Mouse (Mus musculus): ENCODE measurements around the gene Col4a2.
A peak's percentile ranks its signal among the peaks of the same experiment; 100 is the strongest.

The Col4a2 gene

DNA sequence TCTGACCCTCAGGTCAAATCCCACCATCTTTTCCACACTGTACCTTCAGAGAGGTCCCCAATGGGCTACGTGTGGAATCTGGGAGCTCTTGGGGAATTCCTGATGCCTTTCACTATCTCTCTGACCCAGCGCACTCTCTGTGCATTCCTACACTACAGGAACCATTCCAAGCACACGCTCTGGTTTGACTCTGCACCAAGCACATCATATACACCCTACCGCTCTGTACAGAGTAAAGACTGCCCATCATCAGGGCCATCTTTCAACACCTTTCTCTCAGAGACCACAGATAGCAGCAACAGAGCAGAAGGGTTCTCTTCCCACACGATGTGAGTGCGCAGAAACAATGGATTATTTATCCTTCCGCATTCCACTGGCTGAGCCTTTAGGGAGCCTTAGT is 38.2 kb upstream of the Col4a2 start:
- Histone ChIP-seq H3K4me3 (replicated peaks; ENCODE audit: low read length) (no peak overlapping the region), H3K9me3 (ENCODE audit: low read length) (no peaks in the 10 kb centered on the region), H3K4me1 (replicated peaks; ENCODE audit: low read depth, low read length) (peaks cover 17% of the 10 kb centered on the region), H3K27me3 (ENCODE audit: insufficient read depth, low read length) (peaks cover 70% of the 10 kb centered on the region), H3K36me3 (ENCODE audit: insufficient read depth, low read length) (no peaks in the 10 kb centered on the region)
- TF ChIP-seq CTCF (conservative IDR thresholded peaks at IDR 0.05; ENCODE audit: low read length) (no peak), POU5F1 (IDR thresholded peaks at IDR 0.05; ENCODE audit: borderline replicate concordance, low read length) (no peak)

DNA sequence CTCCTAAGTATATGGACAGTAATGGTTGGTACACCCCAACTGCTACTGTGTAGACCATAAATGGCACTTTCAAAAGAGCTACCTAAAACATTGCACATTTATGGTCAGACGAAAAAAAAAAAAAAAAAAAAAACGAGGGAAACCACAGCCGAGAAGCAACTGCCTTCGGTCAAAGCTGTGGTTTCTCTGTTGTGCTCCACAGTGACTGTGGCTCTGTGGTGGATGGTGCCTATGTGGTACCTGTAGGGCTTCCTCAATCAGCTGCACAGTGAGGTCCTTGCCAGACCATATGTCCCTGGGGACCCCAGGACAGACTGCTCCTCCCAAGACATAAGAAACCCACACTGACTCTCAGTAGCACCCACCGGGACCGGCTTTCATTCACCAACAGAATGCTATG is 36.3 kb upstream of the Col4a2 start:
- TF ChIP-seq POU5F1 (IDR thresholded peaks at IDR 0.05; ENCODE audit: borderline replicate concordance, low read length) (no peak), NANOG (IDR thresholded peaks at IDR 0.05; ENCODE audit: borderline replicate concordance, low read length) (no peak), CTCF (conservative IDR thresholded peaks at IDR 0.05; ENCODE audit: low read length) (no peak)
- Histone ChIP-seq H3K36me3 (ENCODE audit: insufficient read depth, low read length) (no peaks in the 10 kb centered on the region), H3K4me3 (replicated peaks; ENCODE audit: low read length) (no peak overlapping the region), H3K27me3 (ENCODE audit: insufficient read depth, low read length) (peaks cover 79% of the 10 kb centered on the region), H3K9me3 (ENCODE audit: low read length) (no peaks in the 10 kb centered on the region), H3K4me1 (replicated peaks; ENCODE audit: low read depth, low read length) (peaks cover 24% of the 10 kb centered on the region)

DNA sequence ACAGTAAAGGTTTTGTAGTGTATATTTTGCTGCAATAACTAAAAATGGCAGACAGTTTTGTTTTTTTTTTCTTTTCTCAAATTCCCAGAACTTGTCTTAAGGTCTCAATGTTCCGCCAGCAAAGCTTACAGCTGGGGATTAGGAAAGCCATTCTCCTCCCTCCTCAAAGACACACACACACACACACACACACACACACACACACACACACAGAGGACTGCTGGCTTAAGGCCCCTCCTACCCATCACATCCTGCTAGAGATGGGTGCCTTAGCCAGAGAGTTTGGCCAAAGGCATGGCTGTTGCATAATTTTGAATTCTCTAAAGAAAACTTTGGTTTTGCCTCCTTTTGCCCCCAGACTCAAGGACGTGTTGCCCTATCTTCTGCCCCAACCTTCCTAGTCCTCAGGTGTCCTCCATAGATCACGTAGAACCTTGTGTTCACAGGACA is 35.0 kb upstream of the Col4a2 start:
- no peak overlapping the region for H3K4me3 ChIP-seq (replicated peaks; ENCODE audit: low read length)
- no peaks in the 10 kb centered on the region for H3K9me3 ChIP-seq (ENCODE audit: low read length)
- H3K4me1 ChIP-seq (replicated peaks; ENCODE audit: low read depth, low read length): peaks cover 24% of the 10 kb centered on the region
- H3K27me3 ChIP-seq (ENCODE audit: insufficient read depth, low read length): peaks cover 83% of the 10 kb centered on the region
- no peaks in the 10 kb centered on the region for H3K36me3 ChIP-seq (ENCODE audit: insufficient read depth, low read length)
- TF ChIP-seq NANOG (IDR thresholded peaks at IDR 0.05; ENCODE audit: borderline replicate concordance, low read length) (no peak), POU5F1 (IDR thresholded peaks at IDR 0.05; ENCODE audit: borderline replicate concordance, low read length) (no peak), CTCF (conservative IDR thresholded peaks at IDR 0.05; ENCODE audit: low read length) (no peak)

DNA sequence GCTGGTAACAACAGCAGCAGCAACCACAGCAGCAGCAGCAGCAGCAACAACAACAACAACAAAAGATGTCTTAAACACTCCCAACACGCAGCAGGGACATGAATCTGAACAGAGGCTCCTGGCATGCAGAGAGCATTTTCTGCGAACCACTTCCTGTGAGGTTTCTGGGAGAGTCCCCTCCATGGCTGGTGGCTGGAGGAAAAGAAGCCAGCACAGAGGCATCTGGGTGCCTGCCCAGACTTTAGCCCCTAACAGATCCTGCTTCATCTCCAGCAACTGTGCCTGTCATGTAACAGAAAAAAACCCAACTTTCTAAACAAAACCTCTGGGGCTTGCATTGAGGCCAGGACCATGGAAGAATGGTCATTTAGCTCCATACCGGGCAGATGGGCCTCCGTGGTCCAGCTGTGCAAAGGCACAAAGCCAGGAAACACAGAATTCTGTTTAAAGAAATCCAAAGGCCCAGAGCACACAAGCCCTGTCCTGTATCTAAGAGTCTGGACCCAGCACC is 34.4 kb upstream of the Col4a2 start:
- Histone ChIP-seq H3K36me3 (ENCODE audit: insufficient read depth, low read length) (no peaks in the 10 kb centered on the region), H3K4me1 (replicated peaks; ENCODE audit: low read depth, low read length) (peaks cover 24% of the 10 kb centered on the region), H3K9me3 (ENCODE audit: low read length) (no peaks in the 10 kb centered on the region), H3K4me3 (replicated peaks; ENCODE audit: low read length) (no peak overlapping the region), H3K27me3 (ENCODE audit: insufficient read depth, low read length) (peaks cover 87% of the 10 kb centered on the region)
- TF ChIP-seq POU5F1 (IDR thresholded peaks at IDR 0.05; ENCODE audit: borderline replicate concordance, low read length) (no peak), CTCF (conservative IDR thresholded peaks at IDR 0.05; ENCODE audit: low read length) (no peak), NANOG (IDR thresholded peaks at IDR 0.05; ENCODE audit: borderline replicate concordance, low read length) (no peak)

DNA sequence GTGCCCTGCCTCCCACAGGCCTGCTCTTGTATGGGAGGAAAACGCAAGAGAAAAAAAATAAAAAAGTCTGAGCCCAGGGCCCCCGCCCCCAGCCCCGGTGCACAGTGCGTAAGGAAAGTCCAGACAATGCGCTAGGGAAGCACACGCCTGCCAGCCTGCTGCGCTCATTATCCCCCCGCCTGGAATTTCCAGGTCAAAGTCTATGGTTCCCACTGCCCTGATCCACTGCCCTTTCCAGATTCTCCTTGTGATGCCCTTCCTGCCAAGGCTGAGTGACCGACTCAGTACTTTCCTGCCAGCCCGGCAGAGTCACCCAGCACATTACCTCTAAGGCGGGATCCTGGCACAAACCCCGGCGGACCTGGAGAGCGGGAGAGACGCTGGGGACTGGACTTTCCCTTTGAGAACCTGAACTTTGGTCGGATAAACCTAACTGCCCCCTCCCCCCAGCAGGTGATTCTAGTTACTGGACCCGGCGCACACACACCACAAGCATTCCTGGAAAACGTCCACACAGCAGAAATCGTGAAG is 33.2 kb upstream of the Col4a2 start:
- peaks cover 24% of the 10 kb centered on the region for H3K4me1 ChIP-seq (replicated peaks; ENCODE audit: low read depth, low read length)
- H3K4me3 ChIP-seq (replicated peaks; ENCODE audit: low read length): peak overlapping the region; percentile 60
- no peaks in the 10 kb centered on the region for H3K36me3 ChIP-seq (ENCODE audit: insufficient read depth, low read length)
- TF ChIP-seq NANOG (IDR thresholded peaks at IDR 0.05; ENCODE audit: borderline replicate concordance, low read length) (peak; percentile 42; the same call in 1 of the 2 replicates), POU5F1 (IDR thresholded peaks at IDR 0.05; ENCODE audit: borderline replicate concordance, low read length) (no peak), CTCF (conservative IDR thresholded peaks at IDR 0.05; ENCODE audit: low read length) (no peak)
- H3K27me3 ChIP-seq (ENCODE audit: insufficient read depth, low read length): peaks cover 87% of the 10 kb centered on the region
- no peaks in the 10 kb centered on the region for H3K9me3 ChIP-seq (ENCODE audit: low read length)

DNA sequence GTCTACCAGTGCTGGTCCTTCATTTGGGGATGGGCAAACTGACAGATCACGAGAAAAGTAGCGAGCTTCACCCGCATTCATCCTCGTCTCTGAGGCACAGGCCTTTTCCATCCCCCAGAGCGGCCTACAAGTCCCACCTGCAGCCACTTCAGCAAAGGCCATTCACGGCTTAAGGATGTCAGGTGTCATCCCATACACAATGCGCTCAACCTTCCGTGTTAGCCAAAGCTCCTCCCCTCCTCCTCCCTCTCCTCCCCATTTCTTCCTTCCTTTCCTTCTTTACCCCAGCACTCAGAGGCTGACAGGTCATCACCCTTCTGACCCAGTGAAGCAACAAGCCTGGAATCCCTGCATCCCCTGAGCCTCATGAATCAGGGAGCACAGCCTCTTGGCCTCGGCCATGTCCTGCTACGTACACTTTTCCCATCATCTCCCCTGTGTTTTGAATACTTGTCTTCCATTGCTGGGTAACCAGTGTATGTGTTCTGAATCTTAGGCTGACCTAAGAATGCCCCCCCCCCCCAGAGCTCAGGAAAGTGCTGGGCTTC is 31.8 kb upstream of the Col4a2 start:
- Histone ChIP-seq H3K4me3 (replicated peaks; ENCODE audit: low read length) (no peak overlapping the region), H3K9me3 (ENCODE audit: low read length) (no peaks in the 10 kb centered on the region), H3K4me1 (replicated peaks; ENCODE audit: low read depth, low read length) (peaks cover 24% of the 10 kb centered on the region), H3K27me3 (ENCODE audit: insufficient read depth, low read length) (peaks cover 74% of the 10 kb centered on the region), H3K36me3 (ENCODE audit: insufficient read depth, low read length) (no peaks in the 10 kb centered on the region)
- TF ChIP-seq NANOG (IDR thresholded peaks at IDR 0.05; ENCODE audit: borderline replicate concordance, low read length): no peak
- TF ChIP-seq POU5F1 (IDR thresholded peaks at IDR 0.05; ENCODE audit: borderline replicate concordance, low read length): no peak
- TF ChIP-seq CTCF (conservative IDR thresholded peaks at IDR 0.05; ENCODE audit: low read length): no peak

DNA sequence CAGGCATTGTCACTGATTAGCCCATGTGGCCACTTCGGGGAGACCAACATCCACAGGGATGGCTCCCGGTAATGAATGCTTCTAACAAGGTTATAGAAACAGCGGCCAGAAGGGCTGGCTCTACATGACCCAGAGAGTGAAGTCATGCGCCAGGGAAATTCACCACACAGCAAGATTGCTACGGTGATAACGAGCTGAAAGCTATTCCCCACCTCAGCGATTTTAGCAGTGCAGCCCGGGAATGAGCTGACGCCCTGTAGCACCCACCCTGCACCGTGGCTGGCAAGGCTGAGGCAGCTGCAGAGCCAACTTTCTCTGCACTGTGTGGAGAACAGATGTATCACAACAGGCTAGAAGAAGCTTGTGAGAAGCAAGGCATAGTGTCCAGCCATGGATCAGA is 30.5 kb upstream of the Col4a2 start:
- no peak overlapping the region for H3K4me3 ChIP-seq (replicated peaks; ENCODE audit: low read length)
- no peaks in the 10 kb centered on the region for H3K9me3 ChIP-seq (ENCODE audit: low read length)
- H3K27me3 ChIP-seq (ENCODE audit: insufficient read depth, low read length): peaks cover 69% of the 10 kb centered on the region
- no peaks in the 10 kb centered on the region for H3K36me3 ChIP-seq (ENCODE audit: insufficient read depth, low read length)
- no peak for TF ChIP-seq CTCF (conservative IDR thresholded peaks at IDR 0.05; ENCODE audit: low read length)
- no peak for TF ChIP-seq NANOG (IDR thresholded peaks at IDR 0.05; ENCODE audit: borderline replicate concordance, low read length)
- TF ChIP-seq POU5F1 (IDR thresholded peaks at IDR 0.05; ENCODE audit: borderline replicate concordance, low read length): no peak
- peaks cover 24% of the 10 kb centered on the region for H3K4me1 ChIP-seq (replicated peaks; ENCODE audit: low read depth, low read length)

DNA sequence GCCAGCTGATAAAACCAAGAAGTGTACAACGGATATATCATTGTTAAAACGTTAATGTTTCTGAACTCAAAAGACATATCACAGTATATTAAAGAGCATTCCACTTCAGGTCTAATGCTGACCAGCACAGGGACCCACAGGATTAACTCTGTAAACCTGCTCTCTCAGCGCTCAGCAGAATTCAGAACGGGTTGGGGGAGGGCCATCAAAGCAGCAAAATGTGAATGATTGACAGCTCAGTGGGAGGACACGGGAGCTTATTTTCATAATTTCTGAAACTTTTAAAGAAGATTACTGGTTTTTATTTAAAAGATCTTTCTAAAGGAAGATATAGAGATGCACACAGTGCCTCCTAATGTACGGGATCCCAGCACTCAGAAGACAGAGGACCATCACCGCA is 29.9 kb upstream of the Col4a2 start:
- no peak for TF ChIP-seq CTCF (conservative IDR thresholded peaks at IDR 0.05; ENCODE audit: low read length)
- TF ChIP-seq POU5F1 (IDR thresholded peaks at IDR 0.05; ENCODE audit: borderline replicate concordance, low read length): no peak
- TF ChIP-seq NANOG (IDR thresholded peaks at IDR 0.05; ENCODE audit: borderline replicate concordance, low read length): no peak
- Histone ChIP-seq H3K4me1 (replicated peaks; ENCODE audit: low read depth, low read length) (peaks cover 24% of the 10 kb centered on the region), H3K27me3 (ENCODE audit: insufficient read depth, low read length) (peaks cover 67% of the 10 kb centered on the region), H3K36me3 (ENCODE audit: insufficient read depth, low read length) (no peaks in the 10 kb centered on the region), H3K9me3 (ENCODE audit: low read length) (no peaks in the 10 kb centered on the region), H3K4me3 (replicated peaks; ENCODE audit: low read length) (no peak overlapping the region)

DNA sequence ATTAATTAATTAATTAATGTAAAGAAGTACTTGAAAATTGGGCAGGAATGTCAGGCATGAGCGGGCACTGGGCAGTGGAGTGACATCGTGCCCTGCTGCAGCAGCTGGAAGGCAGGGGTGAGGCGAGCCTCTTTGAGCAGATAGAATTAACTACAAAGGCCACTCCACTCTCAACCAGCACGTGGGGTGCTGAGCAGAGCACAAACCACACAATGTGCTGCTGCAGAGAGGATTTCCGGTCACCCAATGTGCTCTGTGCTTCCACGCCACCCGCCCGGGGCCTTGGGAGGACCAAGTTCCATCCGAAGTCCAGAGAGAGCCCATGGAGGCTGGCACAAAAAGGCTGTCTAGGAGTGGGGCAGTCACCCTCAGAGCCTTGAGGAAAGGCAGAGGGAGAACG is 29.4 kb upstream of the Col4a2 start:
- TF ChIP-seq NANOG (IDR thresholded peaks at IDR 0.05; ENCODE audit: borderline replicate concordance, low read length): no peak
- TF ChIP-seq CTCF (conservative IDR thresholded peaks at IDR 0.05; ENCODE audit: low read length): no peak
- no peak for TF ChIP-seq POU5F1 (IDR thresholded peaks at IDR 0.05; ENCODE audit: borderline replicate concordance, low read length)
- H3K9me3 ChIP-seq (ENCODE audit: low read length): no peaks in the 10 kb centered on the region

More for the DNA sequence above, 29.4 kb upstream of the Col4a2 start:
- H3K27me3 ChIP-seq (ENCODE audit: insufficient read depth, low read length): peaks cover 66% of the 10 kb centered on the region
- no peaks in the 10 kb centered on the region for H3K36me3 ChIP-seq (ENCODE audit: insufficient read depth, low read length)
- no peak overlapping the region for H3K4me3 ChIP-seq (replicated peaks; ENCODE audit: low read length)
- H3K4me1 ChIP-seq (replicated peaks; ENCODE audit: low read depth, low read length): peaks cover 19% of the 10 kb centered on the region
